Mouse (Mus musculus) bone marrow macrophage, adult 2 months (primary cell): ENCODE measurements around the gene Mif. TPM values are rescaled to one million over a fixed set of nuclear protein-coding genes. Genes with fewer than 3 reads are reported as not detected.
A peak's percentile ranks its signal among the peaks of the same experiment; 100 is the strongest.

Source experiments
- H3K27ac ChIP-seq: 2 replicates; pipeline ENCODE4 v1.5.1; 2012; ENCODE audit warnings: low read depth, low read length; ENCODE audit not compliant: insufficient read depth
- H3K4me1 ChIP-seq: 2 replicates; pipeline ENCODE4 v1.6.1; 2012; ENCODE audit warnings: low read length; ENCODE audit not compliant: control insufficient read depth, insufficient read depth
- H3K4me3 ChIP-seq: 2 replicates; pipeline ENCODE4 v1.5.1; 2012; ENCODE audit warnings: mild to moderate bottlenecking, low read length, moderate library complexity; ENCODE audit not compliant: insufficient read depth
- CTCF ChIP-seq: IDR thresholded peaks from 2 replicates; pipeline ENCODE4 v1.5.1; 2012; ENCODE audit warnings: low read depth, mild to moderate bottlenecking, low read length, moderate library complexity
- POLR2A ChIP-seq: IDR thresholded peaks from 2 replicates; pipeline ENCODE4 v1.6.1; 2012; ENCODE audit warnings: mild to moderate bottlenecking, low read depth, low read length, borderline replicate concordance
- polyA plus RNA-seq: library from polyadenylated mRNA; stranded (reverse); fragments of >200 nt; gene quantifications from 2 replicates; pipeline ENCODE4 v1.2.4, GENCODE M21; 2012; ENCODE audit not compliant: missing spikeins, insufficient read depth, insufficient read length

The Mif gene
- polyA plus RNA-seq = 181 and 195 TPM in 2 replicates

DNA sequence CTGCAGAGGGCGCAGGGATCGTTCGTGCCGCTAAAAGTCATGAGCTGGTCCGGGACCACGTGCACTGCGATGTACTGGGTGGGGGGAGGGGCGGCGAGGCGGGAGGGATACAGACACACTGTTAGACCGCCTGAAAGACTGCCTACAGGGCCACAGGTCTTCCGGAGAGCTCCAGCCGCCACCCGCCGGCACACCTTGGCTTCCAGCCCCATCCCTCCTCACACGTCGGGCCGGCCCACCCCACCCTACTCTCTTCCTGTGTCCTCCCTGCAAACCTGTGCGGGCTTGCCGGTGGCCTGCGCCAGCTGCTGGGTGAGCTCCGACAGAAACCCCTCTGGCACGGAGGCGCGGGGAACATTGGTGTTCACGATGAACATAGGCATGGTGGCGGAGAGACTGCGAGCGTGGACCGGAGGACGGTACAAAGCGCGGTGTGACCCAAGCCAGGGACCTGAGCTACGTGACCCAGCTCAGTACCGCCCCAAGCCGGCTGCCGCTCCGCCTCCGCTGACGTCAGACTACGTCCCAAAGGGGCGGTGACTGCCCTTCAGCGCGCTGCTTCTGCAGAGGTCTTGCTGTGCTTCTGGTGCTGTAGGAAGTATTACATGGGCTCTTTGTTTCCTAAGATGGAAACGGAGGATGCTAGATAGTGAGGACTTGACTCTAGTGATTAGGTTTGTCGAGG, at the start of gene Mif:
Mif (minus strand) TSS at position 455 of the 685 bp plus-strand sequence.
- Histone ChIP-seq H3K27ac (peak within 1 kb of the TSS; percentile 81), H3K4me1 (peaks cover 26% of the 10 kb centered on the region), H3K4me3 (peak within 1 kb of the TSS; percentile 89)

DNA sequence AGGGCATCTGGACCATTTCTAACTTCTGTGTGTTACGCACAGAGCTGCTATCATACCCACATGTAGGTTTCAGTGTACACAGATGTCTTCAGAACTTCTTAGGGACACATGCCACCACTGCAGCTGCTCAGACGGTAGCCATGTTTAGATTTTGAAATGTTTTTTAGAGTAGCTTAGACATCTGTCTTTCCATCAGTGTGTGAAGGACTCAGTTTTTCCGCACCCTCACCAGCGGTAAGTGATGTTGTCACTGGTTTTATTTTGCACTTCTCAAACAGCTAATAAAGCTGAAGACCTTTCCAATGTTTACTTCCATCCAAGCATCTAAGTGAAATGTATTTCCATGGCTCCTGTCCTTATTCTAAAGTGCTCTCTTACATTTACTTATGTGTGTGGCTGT, 46.8 kb upstream of the Mif start:
- no peaks in the 10 kb centered on the region for H3K4me1 ChIP-seq
- no peak for TF ChIP-seq POLR2A
- TF ChIP-seq CTCF = no peak
- H3K4me3 ChIP-seq = no peak overlapping the region
- no peak overlapping the region for H3K27ac ChIP-seq

DNA sequence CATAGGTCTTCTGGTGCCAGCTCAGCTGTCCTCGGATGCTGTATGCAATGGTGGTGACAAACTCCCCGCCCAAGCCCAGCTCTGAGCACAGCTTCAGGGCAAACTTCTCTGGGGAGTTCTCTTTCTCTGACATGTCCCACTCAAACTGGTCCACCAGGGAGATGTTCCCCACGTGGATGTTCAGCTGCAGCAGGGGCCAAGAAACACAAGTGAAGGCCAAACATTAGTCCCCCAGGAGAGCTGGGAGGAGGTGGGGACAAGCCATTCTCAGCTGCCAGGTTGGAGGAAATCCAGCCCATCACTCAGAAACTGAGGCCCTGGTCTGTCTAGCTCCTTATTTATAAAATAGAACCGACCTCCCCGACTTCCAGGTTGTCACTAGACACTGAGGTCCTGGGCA, 44.4 kb upstream of the Mif start:
- Histone ChIP-seq H3K4me3 (no peak overlapping the region), H3K27ac (no peak overlapping the region), H3K4me1 (no peaks in the 10 kb centered on the region)
- TF ChIP-seq POLR2A = no peak
- no peak for TF ChIP-seq CTCF

DNA sequence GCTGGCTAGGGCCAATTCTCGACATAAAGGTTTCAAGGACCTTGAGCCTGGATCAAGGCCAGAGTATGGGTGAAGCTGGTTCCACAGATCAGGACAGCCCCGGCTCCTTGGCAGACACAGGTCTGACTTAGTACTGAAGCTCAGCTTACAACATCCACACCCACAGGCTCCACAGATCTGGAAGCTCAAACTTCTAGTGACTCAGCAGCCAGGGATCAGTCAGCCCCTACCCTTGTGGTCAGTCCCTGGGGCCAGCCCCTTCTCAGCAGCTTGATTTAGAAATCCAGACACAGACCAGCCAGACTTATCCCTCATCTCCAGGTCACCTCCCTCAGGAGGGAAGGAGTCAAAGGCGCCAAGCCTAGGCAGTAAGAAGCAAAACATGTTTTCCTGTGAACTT, 38.8 kb upstream of the Mif start:
- H3K4me1 ChIP-seq = peaks cover 7% of the 10 kb centered on the region; the same call in 1 of the 2 replicates
- TF ChIP-seq POLR2A (no peak), CTCF (no peak)
- H3K27ac ChIP-seq = no peak overlapping the region
- no peak overlapping the region for H3K4me3 ChIP-seq

DNA sequence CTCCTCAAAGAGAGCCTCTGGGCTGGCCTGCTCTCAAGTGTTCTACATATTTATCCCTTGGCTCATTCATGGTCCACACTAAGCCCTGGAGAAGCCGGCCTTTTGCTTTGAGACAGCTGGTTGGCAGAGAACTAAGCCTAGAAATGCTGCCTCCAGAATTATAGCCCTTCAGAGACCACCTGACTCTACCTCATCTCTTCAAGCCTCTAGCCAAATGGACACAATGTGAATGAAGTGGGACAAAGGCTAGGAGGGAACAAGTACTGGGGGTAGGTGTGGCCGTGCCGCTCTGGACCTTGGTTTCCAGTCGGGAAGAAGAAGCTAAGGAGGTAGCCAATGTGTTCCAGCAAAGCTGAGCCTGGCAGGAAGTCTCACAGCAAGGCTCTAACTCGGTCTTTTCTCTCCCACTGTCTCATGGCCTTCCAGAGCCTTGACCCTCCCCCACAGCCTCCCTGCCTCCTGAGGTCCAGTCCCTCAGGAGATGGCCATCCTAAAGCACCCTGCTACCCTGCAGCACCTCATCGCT, 38.1 kb upstream of the Mif start:
- no peak for TF ChIP-seq POLR2A
- TF ChIP-seq CTCF = no peak
- Histone ChIP-seq H3K27ac (no peak overlapping the region), H3K4me1 (peaks cover 7% of the 10 kb centered on the region; the same call in 1 of the 2 replicates), H3K4me3 (no peak overlapping the region)

DNA sequence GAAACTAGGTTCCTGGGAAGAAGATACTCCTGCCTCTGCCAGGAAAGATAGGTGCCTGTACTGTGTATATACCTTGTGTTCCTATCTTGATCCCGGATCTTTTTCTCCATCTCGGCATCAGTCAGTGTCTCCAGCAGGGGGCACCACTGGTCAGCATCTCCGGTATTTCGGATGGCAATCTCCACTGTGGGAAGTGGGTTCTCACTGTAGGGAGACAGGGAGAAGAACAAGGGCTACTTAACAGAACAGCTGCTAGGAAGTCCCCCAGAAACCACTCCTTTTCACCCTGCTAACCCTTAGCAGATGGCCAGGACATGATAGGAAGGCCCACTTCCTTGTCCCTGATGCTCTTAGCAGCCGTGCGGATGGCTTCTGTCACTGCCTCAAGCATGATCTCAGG, 37.3 kb upstream of the Mif start:
- Histone ChIP-seq H3K4me3 (no peak overlapping the region), H3K27ac (no peak overlapping the region), H3K4me1 (peaks cover 7% of the 10 kb centered on the region; the same call in 1 of the 2 replicates)
- TF ChIP-seq POLR2A = no peak
- TF ChIP-seq CTCF = peak; percentile 72

DNA sequence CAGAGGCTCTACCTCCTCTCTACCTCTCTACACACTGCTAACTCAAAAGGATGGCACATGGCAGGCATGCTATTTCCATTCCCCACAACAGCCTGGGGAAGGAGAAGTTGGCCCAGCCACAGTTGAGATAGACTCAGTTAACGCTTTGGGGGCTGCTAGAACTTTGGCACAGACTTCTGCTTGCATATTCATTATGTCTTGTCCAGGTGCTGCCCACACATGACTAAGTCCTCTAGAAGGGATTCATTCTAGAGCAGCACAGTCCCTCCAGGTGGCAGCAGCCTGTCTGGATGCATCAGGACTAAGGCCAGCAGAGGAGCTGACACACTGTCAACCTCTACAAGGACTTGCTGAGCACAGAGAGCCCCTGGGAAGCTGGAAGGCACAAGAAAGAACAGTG, 36.2 kb upstream of the Mif start:
- no peak overlapping the region for H3K4me3 ChIP-seq
- H3K4me1 ChIP-seq = peaks cover 7% of the 10 kb centered on the region; the same call in 1 of the 2 replicates
- TF ChIP-seq POLR2A (no peak), CTCF (no peak)
- H3K27ac ChIP-seq = no peak overlapping the region

DNA sequence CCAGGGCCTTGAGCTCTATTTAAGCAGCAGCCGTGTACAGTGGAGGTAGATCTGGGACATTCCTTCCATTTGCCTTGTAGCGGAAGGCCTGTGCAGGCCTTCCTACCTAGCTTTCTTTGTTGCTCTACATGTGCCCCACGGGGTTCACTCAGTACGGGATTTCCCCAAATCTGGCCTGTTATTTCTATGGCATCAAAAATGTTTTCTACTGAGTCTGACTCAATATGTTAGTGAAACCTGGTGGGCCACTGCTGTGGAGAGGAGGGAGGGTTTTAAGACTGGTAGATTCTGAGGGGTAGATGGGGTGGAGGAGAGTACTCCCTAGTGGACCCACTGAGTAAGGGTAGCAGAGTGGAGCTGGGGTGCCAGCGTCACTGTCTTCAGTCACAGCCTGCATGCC, 35.7 kb upstream of the Mif start:
- TF ChIP-seq CTCF (no peak), POLR2A (no peak)
- Histone ChIP-seq H3K4me3 (no peak overlapping the region), H3K27ac (no peak overlapping the region), H3K4me1 (peaks cover 7% of the 10 kb centered on the region; the same call in 1 of the 2 replicates)

DNA sequence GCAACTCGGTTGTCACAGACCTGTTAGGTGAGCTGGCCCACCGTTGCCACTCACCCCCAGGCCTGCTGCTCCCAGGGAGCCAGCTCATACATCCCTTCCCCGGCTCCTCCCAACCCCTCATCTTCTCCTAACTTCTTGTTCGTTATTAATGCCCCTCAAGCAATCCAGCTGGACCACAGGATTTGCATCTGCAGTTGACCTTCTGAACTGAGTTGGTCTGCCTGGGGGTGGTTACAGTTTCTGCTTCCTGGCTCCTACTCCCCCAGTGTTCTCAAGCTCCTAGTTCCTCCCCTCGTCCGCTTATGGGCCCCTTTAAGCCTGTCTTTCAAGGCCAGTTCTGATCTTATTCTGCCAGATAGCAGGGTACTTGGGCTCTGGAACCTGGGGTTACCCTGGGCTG, 34.6 kb upstream of the Mif start:
- TF ChIP-seq CTCF (no peak), POLR2A (no peak)
- Histone ChIP-seq H3K4me3 (no peak overlapping the region), H3K27ac (no peak overlapping the region), H3K4me1 (peaks cover 7% of the 10 kb centered on the region; the same call in 1 of the 2 replicates)

DNA sequence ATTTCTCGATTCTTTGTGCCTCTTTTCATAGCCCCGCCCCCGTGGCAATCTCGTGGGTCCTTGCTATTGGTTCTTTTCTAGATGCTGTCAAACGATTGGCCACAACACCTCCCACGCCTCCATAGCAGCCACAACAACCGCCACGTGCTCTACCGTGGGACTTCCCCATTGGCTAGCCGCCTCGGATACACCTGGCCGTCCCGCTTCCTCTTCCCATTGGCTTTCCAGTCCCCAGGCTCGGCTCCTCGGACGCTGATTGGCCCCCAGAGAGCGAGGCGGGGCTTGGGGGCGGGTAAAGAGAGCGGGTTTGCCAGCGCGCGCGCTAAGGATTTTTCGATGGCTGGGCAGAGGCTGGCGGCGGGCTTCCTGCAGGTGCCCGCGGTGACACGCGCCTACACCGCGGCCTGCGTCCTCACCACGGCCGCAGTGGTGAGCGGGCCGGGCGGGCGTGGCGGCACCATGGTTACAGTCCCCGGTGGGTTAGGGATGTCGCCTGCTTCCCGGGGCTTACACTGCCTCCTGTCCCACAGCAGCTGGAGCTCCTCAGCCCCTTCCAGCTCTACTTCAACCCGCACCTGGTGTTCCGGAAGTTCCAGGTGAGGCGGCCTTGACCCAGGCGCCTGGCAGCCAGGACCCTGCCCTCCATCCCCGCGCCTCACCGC, 33.2 kb upstream of the Mif start, which contains the start of gene Derl3:
Derl3 (plus strand) TSS at position 325 of the 662 bp plus-strand sequence.
- no peaks in the 10 kb centered on the region; the same call in 1 of the 2 replicates for H3K4me1 ChIP-seq
- H3K4me3 ChIP-seq = peak within 1 kb of the TSS; percentile 58
- H3K27ac ChIP-seq = no peak within 1 kb of the TSS
- no peak for TF ChIP-seq POLR2A
- TF ChIP-seq CTCF = no peak
